Mouse (Mus musculus): ENCODE measurements at regions not wholly inside any gene's neighbourhood (a gene's known extent, or its start where the extent isn't known, plus 50 kb on each side); places are given as distances from the start of the nearest gene placed in this dataset.
A peak's percentile ranks its signal among the peaks of the same experiment; 100 is the strongest.

GRCm38 (mm10) chr8:126810516-126810915 lies 135.1 kb downstream of the Tomm20 start:
- no peak for DNase-seq (ENCODE audit: low spot score)

GRCm38 (mm10) chr8:126809321-126809720 lies 136.3 kb downstream of the Tomm20 start:
- DNase-seq (ENCODE audit: low spot score), result no peak

DNA sequence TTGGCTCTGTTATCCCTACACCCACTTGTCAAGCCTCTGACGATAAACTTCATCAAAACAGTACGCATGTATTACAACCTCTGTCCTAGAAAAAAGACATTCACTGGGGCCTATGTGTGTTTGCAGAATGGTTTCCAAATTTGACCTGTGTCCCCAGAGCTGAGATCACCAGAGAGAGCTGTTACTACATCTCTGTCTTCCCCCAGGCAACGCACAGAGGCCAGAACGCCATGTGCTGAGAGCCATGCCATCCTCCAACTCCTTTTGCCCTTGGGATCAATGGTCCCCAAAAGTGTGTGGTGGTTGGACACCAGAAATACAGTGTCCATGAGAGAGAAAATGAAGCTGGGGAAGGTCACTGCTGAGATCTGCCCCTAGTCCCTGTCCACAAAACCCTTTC lies 137.1 kb downstream of the Tomm20 start:
- no peak for DNase-seq (ENCODE audit: low spot score)

DNA sequence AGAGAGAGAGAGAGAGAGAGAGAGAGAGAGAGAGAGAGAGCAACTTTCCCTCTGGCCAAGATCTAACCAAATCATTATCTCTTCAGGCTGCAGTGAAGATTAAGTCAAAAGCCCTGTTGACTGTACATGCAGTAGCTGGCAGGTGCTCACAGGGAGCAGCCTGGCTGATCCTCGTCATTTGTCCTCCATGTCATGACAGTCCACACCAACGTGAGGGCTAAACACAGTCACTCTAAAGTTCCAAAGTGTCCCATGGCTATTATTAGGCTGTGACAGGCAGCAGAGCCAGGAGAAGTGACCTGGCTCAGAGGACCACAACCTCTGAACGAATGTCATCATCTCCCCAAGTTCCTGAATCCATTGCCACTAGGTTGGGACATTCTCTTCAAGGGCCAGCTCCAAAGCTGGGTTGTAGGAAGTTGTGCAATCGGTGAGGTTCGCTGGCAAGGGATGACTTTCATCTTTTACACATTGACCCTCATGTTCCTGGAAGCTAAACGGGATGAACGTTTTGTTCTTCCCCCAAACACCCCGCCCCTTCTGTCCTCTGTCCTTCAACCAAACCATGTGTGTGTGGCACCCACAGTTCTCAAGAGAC lies 138.4 kb downstream of the Tomm20 start:
- no peak for DNase-seq (ENCODE audit: low spot score)

DNA sequence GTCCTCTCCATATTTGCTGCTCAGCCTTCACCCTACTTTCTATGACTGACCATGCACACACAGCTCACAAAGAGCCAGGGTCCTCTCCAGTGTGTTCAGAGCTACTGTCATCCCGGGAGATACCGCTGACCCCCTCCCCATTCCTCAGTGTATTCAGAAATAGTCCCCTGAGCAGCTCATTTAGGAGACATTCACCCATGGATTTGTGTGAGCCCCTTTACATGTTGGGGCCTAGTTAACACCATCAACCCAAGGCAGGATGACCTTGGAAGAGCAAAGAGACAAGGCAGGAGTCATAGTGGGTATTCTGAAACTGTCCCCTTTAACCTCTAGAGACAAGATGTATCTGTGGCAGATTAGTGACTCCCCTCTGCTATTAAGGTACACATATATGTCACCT lies 139.1 kb downstream of the Tomm20 start:
- no peak for DNase-seq (ENCODE audit: low spot score)

DNA sequence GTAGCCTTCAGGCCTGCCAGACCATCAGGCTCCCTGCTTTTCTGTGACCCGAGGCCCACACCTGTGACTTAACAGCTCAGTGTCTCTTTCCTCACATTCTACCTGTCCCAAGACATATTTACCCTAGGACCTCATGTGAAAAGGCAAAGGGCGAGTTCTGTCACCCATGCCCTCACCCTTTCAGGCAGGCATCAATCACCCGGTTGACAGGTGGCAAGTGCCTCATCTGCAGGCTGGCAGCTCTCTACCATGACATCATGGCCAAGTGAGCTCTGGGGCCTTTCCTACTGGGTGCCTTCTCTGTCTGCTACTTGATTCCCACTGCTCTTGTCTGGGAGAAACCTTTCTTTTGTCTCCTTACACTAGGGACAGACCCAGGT lies 139.5 kb downstream of the Tomm20 start:
- DNase-seq (ENCODE audit: low spot score), result no peak

DNA sequence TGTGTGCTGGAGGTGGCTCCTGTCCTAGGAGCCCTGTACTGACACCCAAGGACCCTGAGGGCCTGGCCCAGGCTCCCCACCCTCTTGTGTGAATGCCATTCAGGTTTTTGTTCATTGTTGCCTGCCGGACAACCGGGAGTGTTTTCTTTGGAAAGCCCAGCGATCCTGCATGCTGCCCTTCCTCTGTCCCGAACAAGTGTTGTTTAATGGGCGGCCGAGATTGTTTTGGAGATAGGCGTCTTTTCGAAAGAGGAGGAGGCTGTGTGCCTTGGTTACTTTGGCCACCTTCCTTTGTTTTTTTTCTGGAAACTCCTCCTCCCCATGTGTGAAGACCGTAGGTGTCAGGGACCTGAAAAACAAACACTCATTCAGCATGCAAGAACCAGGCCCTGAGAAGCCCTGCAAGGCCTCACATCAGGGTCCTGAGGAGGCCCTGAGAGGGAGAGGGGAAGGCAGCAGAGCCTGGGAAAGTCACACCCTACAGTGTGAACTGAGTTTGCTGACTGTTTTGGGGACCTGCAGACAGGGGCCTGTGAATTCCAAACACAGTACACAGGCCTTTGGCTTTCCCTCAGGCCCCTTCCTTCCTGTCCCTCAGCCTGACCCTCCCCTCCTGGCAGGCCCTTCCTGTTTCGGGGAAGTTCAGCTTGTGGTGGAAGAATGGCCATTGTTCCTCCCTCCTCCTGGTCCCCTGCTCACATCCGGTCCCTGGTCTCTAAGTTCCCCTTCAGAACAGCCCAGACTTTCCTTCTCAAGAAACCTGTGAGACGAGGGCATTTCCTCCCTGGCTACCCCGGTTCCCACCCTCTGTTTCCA lies 140.1 kb downstream of the Tomm20 start:
- DNase-seq (ENCODE audit: low spot score), result no peak

- no peak for DNase-seq (ENCODE audit: low spot score)
These were observed 141.5 kb downstream of the Tomm20 start for GRCm38 (mm10) chr8:126804115-126804514.

- DNase-seq (ENCODE audit: low spot score), result no peak
These were observed 143.0 kb downstream of the Tomm20 start for GRCm38 (mm10) chr8:126802641-126803040.

DNA sequence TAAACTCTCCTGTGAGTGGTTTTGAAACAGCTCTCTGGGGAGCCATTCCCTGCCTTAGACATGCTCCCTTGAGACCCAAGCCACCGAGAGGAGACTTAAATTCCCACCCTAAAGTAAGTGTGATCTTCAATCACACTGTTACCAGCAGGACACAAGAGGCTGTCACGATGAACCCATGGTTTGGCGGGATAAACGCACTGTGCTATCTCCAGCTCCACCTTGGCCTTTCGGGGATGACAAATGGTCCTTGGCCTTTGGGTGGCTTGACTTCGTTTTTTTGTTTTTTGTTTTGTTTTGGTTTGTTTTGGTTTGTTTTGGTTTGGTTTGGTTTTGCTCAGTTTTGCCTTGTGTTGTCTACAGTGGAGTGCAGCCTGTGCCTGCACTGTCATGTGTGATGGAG lies 144.7 kb downstream of the Tomm20 start:
- no peak for DNase-seq (ENCODE audit: low spot score)

- no peak for DNase-seq (ENCODE audit: low spot score)
These were observed 147.9 kb downstream of the Tomm20 start for GRCm38 (mm10) chr8:126797571-126798334.

GRCm38 (mm10) chr8:126793657-126794056 lies 152.0 kb downstream of the Tomm20 start:
- DNase-seq (ENCODE audit: low spot score), result no peak

GRCm38 (mm10) chr8:126791069-126791468 lies 154.6 kb downstream of the Tomm20 start:
- DNase-seq (ENCODE audit: low spot score), result no peak

DNA sequence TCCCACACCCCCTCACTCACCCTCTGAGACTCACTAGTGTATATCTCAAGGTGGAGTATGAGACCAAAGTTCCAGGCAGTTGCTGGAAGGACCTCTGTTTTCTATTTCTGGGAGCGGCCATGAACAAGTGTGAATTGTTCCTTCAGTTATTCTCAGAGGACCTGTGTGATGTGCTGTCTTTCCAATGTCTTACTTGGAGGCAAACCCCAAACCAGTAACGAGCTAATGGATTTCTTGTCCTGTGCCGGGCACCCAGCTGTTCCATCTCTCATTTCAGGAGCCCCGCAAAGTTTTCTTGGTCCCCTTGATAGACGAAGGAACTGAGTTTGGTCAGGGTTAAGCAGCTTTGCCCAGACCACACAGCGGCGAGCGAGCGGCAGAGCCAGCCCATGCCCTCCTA lies 155.4 kb downstream of the Tomm20 start:
- no peak for DNase-seq (ENCODE audit: low spot score)

DNA sequence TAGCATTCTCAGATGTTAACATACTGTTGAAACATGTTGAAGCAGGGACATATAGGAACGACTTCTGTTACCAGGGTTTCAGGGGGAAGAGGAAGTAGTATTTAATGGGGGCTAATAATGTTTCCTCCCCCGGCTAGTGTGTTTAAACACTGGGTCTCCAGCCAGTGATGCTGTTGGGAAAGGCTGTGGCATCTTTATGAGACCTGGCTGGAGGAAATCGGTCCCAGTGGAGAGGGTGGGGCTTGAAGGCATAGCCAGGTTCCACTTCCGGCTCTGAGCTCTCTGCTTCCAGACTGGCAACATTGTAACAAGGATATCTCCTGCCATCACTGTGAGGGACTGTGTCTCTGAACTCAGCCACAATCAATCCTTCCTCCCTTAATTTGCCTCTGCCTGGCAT lies 156.6 kb downstream of the Tomm20 start:
- no peak for DNase-seq (ENCODE audit: low spot score)

GRCm38 (mm10) chr8:126788669-126789068 lies 157.0 kb downstream of the Tomm20 start:
- no peak for DNase-seq (ENCODE audit: low spot score)

GRCm38 (mm10) chr8:126787398-126787797 lies 158.2 kb downstream of the Tomm20 start:
- peak; percentile 56 for DNase-seq (ENCODE audit: low spot score)

DNA sequence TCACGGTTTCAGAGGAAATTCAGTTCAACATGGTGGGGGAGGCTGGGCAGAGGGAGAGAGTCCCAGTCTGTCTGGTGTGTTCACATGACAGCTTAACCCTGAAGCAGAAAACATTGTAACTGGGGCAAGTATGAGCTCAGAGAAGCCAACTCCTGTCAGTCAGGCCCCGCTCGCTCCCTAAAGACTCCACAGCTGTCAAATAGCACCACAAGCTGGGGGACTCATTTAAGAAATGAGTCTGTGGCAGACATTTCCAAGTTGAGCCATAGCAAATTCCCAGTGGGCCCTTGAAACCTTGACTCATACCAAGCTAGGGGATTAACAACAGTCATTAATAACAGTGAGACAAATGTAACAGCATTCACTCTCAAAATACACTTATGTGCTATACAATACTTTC lies 160.4 kb downstream of the Tomm20 start:
- no peak for DNase-seq (ENCODE audit: low spot score)

DNA sequence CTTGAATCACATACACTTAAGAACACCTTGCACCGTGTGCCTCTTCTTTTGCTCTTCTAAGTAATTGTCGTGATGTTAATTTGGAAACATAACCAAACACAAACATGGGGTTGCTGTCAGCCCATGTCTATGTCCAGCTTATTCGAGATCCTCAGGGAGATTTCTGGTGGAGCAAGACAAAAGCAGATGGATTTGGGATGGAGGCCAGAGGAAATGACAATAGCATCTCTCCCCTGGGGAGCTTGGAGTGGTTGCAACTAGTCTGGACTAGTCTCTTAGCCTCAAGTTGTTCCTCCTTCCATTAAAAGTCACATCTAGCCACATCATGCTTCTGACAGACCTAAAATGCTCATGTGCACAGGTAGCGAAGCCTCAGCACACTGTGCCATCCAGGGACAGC lies 161.0 kb downstream of the Tomm20 start:
- no peak for DNase-seq (ENCODE audit: low spot score)

GRCm38 (mm10) chr8:126783703-126784440 lies 161.8 kb downstream of the Tomm20 start:
- no peak for DNase-seq (ENCODE audit: low spot score)

DNA sequence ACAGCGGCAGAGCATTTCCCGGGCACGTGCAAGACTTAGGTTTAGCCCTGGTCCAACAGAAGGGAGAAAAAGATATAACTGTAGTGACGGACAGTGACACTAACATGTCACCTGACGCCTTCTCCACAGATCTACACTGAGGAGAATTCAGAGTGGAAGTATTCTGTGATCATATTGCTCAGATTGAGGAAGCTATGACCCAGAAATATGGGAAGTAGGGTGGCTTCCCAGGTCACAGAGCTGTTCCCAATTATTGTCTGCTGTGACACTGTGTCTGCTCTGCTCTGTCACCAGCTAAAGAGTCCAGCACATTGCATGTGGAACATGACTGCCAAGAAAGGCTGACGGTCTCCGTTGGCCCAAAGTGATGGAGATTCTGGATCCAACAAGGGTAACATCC lies 167.0 kb downstream of the Tomm20 start:
- no peak for DNase-seq (ENCODE audit: low spot score)

DNA sequence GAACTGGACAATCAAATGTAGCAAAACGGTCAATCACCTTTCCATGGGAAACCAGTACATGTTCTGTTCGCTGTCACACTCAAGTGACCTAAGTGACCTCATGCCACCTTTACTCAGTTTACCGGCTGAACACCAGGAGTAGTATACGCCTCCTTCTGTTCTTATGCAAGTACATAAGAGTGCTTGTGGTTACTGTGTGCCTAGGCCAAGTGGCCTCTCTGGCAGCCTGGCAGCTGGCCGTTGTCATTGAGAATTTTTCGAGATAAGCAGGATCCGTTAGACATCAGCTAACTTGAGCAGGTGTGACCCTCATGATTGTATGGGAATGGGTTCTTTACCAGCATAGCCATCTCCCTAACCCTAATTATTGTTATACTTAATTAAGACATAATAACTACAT lies 167.5 kb downstream of the Tomm20 start:
- DNase-seq (ENCODE audit: low spot score), result no peak

Data from ovary, adult 18-20 months (tissue).